Mouse (Mus musculus): ENCODE measurements around the gene Trim47.

DNA sequence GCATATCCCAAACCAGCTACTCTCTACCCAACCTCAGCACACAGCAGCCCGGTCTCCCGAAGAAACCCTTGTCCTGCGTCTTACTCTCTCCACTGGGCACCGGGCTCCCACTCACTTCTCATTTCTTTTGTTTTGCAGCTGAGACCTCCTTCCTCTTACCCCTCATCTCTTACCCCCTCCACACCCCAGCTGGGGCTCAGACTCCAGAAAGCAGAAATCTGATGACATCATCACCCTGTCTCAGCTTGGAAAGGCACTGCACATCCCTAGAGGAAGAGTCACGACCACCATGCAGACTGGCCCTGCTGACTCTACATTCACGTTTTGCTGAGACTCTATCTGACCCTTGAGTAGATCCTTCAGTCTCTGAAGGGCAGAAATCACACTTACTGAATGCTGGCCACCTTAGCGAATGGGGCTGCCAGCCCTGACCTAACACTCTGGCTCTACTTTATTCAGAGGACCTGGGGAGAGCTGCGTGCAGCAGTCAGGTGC is 3.0 kb upstream of the Trim47 start:
- TF ChIP-seq CTCF (IDR thresholded peaks at IDR 0.05; ENCODE audit: low read depth, low read length): no peak
- no peak for TF ChIP-seq POLR2A (IDR thresholded peaks at IDR 0.05; ENCODE audit: extremely low read depth, insufficient read depth, low read length)
